Mouse (Mus musculus) right cerebral cortex, postnatal 10 days (tissue): Measurements from ENCODE around the gene Grifin.

ENCODE experiments used
- DNase-seq, 2 experiments: peaks; one replicate each; pipeline ENCODE4 v3.0.0; 2021; ENCODE audit warnings: low spot score in 2 of 2

The Grifin gene

GRCm38 (mm10) chr5:140589082-140589774, 24.4 kb upstream of the Grifin start:
- DNase-seq = no peak

GRCm38 (mm10) chr5:140583732-140584368, 19.0 kb upstream of the Grifin start:
- DNase-seq = no peak

GRCm38 (mm10) chr5:140582995-140583731, 18.3 kb upstream of the Grifin start:
- DNase-seq = no peak

- no peak for DNase-seq
Observed at GRCm38 (mm10) chr5:140581569-140581968, 16.7 kb upstream of the Grifin start.

GRCm38 (mm10) chr5:140579771-140580170, 14.9 kb upstream of the Grifin start:
- DNase-seq = no peak

- no peak for DNase-seq
Observed at GRCm38 (mm10) chr5:140579221-140579620, 14.3 kb upstream of the Grifin start.

- DNase-seq = no peak
Observed at GRCm38 (mm10) chr5:140575381-140575866, 10.6 kb upstream of the Grifin start.

- no peak for DNase-seq
Observed at GRCm38 (mm10) chr5:140572611-140573010, 7.7 kb upstream of the Grifin start.

- DNase-seq = peak; percentile 58 to 73
Observed at GRCm38 (mm10) chr5:140571673-140572072, 6.8 kb upstream of the Grifin start.

- DNase-seq = no peak
Observed at GRCm38 (mm10) chr5:140571201-140571600, 6.3 kb upstream of the Grifin start.

- DNase-seq = no peak
Observed at GRCm38 (mm10) chr5:140570223-140570870, 5.5 kb upstream of the Grifin start.

GRCm38 (mm10) chr5:140569032-140569595, 4.2 kb upstream of the Grifin start:
- DNase-seq = no peak

- DNase-seq = peak in 1 of 2 experiments; percentile 63
Observed at GRCm38 (mm10) chr5:140568321-140568970, 3.6 kb upstream of the Grifin start.

GRCm38 (mm10) chr5:140567751-140568150, 2.9 kb upstream of the Grifin start:
- DNase-seq = no peak

GRCm38 (mm10) chr5:140567321-140567720, 2.5 kb upstream of the Grifin start:
- DNase-seq = peak in 1 of 2 experiments; percentile 66

GRCm38 (mm10) chr5:140566271-140566670, 1.4 kb upstream of the Grifin start:
- DNase-seq = no peak

GRCm38 (mm10) chr5:140565856-140566255, 985 bp upstream of the Grifin start:
- DNase-seq = peak; percentile 63 to 71

GRCm38 (mm10) chr5:140565451-140565850, 580 bp upstream of the Grifin start:
- DNase-seq = peak; percentile 75 to 76

- DNase-seq = no peak
Observed at GRCm38 (mm10) chr5:140562601-140563000, 2.3 kb downstream of the Grifin start.

- DNase-seq = no peak
Observed at GRCm38 (mm10) chr5:140556859-140557258, 8.0 kb downstream of the Grifin start.

- DNase-seq = no peak
Observed at GRCm38 (mm10) chr5:140553719-140554118, 11.2 kb downstream of the Grifin start.
